In genomic region chr13:70876648-70877549, GRCm38 (mm10) we compare ENCODE assay signal across 15 mouse cellular contexts. TPM values are rescaled to one million over a fixed set of nuclear protein-coding genes. Genes with fewer than 3 reads are reported as not detected.
A peak's percentile ranks its signal among the peaks of the same experiment; 100 is the strongest.
DNase-seq lines count a peak whose midpoint lies in the region; ATAC-seq and TF ChIP-seq lines count a peak whose summit lies in the region.
"Had no signal": no experiment of that assay in that cellular context is flagged by ENCODE, and none has a peak within 500 bp of the region (broad histone marks: within the 10 kb centered on the region; RNA-seq: fewer than 3 reads in every experiment).

No protein-coding gene starts in this region.

- DNase-seq in frontal cortex, postnatal 14 days (ENCODE audit: low spot score in 2 of 2): no peak
- peak; percentile 50 for DNase-seq in intestine, embryonic 14.5 days (ENCODE audit: low spot score)
- DNase-seq in lung, embryonic 14.5 days: no peak
- no peak for DNase-seq in lung, postnatal 4 days
- peak; percentile 62 to 70 for DNase-seq in kidney, postnatal 4 days
- DNase-seq in layer of hippocampus, adult 9-11 months: no peak
- DNase-seq: adrenal gland, adult 8-10 months; cerebellum, postnatal 36 days; heart, adult 11 months; lung, adult 18-20 months had no signal

- peak; percentile 73 for ATAC-seq in frontal cortex, adult (ENCODE audit: low TSS enrichment)
- ATAC-seq in intestine, embryonic 14.5 days (replicated peaks; ENCODE audit: low FRiP score, low TSS enrichment, low read depth): 0 out of 2 replicates have a peak, but pooled peaks have one; percentile 25
- ATAC-seq in intestine, postnatal 0 days: no peak
- ATAC-seq in lung, embryonic 14.5 days (ENCODE audit: insufficient read depth): 0 out of 2 replicates have a peak, but pooled peaks have one; percentile 55
- ATAC-seq: forebrain, embryonic 13.5 days had no signal

- no peak overlapping the region for H3K9ac ChIP-seq in intestine, embryonic 14.5 days (ENCODE audit: low read length)
- H3K9ac ChIP-seq in intestine, postnatal 0 days (ENCODE audit: low read depth, low read length): no peak overlapping the region
- H3K9ac ChIP-seq in lung, embryonic 14.5 days: no peak overlapping the region
- H3K9ac ChIP-seq: embryonic facial prominence, embryonic 15.5 days; forebrain, embryonic 13.5 days; limb, embryonic 12.5 days had no signal

- WGBS in intestine, embryonic 14.5 days: 74% methylated on average over 10 of the region's 10 CpGs
- 85% methylated on average over 10 of the region's 10 CpGs for WGBS in intestine, postnatal 0 days
- 83% methylated on average over 10 of the region's 10 CpGs for WGBS in lung, embryonic 14.5 days

- no peaks in the 10 kb centered on the region for H3K9me3 ChIP-seq in intestine, embryonic 14.5 days (ENCODE audit: control insufficient read depth, low read length)
- no peaks in the 10 kb centered on the region for H3K9me3 ChIP-seq in intestine, postnatal 0 days (ENCODE audit: control insufficient read depth)
- no peaks in the 10 kb centered on the region for H3K9me3 ChIP-seq in lung, embryonic 14.5 days (ENCODE audit: low read depth, low read length)
- H3K9me3 ChIP-seq: embryonic facial prominence, embryonic 15.5 days; forebrain, embryonic 13.5 days; limb, embryonic 12.5 days had no signal

- H3K27me3 ChIP-seq in intestine, embryonic 14.5 days (replicated peaks; ENCODE audit: control insufficient read depth, insufficient read depth, low read length): no peaks in the 10 kb centered on the region
- no peaks in the 10 kb centered on the region for H3K27me3 ChIP-seq in intestine, postnatal 0 days (replicated peaks; ENCODE audit: control insufficient read depth, insufficient read depth, low read length)
- H3K27me3 ChIP-seq in lung, embryonic 14.5 days (ENCODE audit: insufficient read depth, low read length): no peaks in the 10 kb centered on the region
- H3K27me3 ChIP-seq: embryonic facial prominence, embryonic 15.5 days; limb, embryonic 12.5 days had no signal

- H3K4me2 ChIP-seq in intestine, embryonic 14.5 days (ENCODE audit: low read length): no peak overlapping the region
- no peak overlapping the region for H3K4me2 ChIP-seq in intestine, postnatal 0 days (replicated peaks; ENCODE audit: low read depth)
- no peak overlapping the region for H3K4me2 ChIP-seq in lung, embryonic 14.5 days
- H3K4me2 ChIP-seq: embryonic facial prominence, embryonic 15.5 days; forebrain, embryonic 13.5 days; limb, embryonic 12.5 days had no signal

- no peak overlapping the region for H3K4me3 ChIP-seq in intestine, embryonic 14.5 days (ENCODE audit: low read depth, low read length)
- no peak overlapping the region for H3K4me3 ChIP-seq in intestine, postnatal 0 days (ENCODE audit: low read depth, low read length)
- no peak overlapping the region for H3K4me3 ChIP-seq in lung, embryonic 14.5 days (ENCODE audit: low read depth, low read length)
- H3K4me3 ChIP-seq: embryonic facial prominence, embryonic 15.5 days; forebrain, embryonic 13.5 days; limb, embryonic 12.5 days had no signal

- no peak for TF ChIP-seq CTCF in intestine, postnatal 0 days (IDR thresholded peaks at IDR 0.05; ENCODE audit: low read depth)
- TF ChIP-seq CTCF in lung, embryonic 14.5 days (IDR thresholded peaks at IDR 0.05; ENCODE audit: low read depth): no peak

- H3K4me1 ChIP-seq in intestine, embryonic 14.5 days (replicated peaks; ENCODE audit: control insufficient read depth, insufficient read depth, low read length): peaks cover 6% of the 10 kb centered on the region; the same call in 1 of the 2 replicates
- no peaks in the 10 kb centered on the region for H3K4me1 ChIP-seq in intestine, postnatal 0 days (replicated peaks; ENCODE audit: control insufficient read depth, insufficient read depth, low read length)
- no peaks in the 10 kb centered on the region for H3K4me1 ChIP-seq in lung, embryonic 14.5 days (ENCODE audit: insufficient read depth)
- H3K4me1 ChIP-seq: embryonic facial prominence, embryonic 15.5 days; forebrain, embryonic 13.5 days; limb, embryonic 12.5 days had no signal

- H3K27ac ChIP-seq in intestine, embryonic 14.5 days (ENCODE audit: low read depth): no peak overlapping the region
- H3K27ac ChIP-seq in intestine, postnatal 0 days (ENCODE audit: low read depth, low read length): no peak overlapping the region
- H3K27ac ChIP-seq in lung, embryonic 14.5 days (ENCODE audit: low read depth): no peak overlapping the region
- H3K27ac ChIP-seq: embryonic facial prominence, embryonic 15.5 days; forebrain, embryonic 13.5 days; limb, embryonic 12.5 days had no signal

- no peaks in the 10 kb centered on the region for H3K36me3 ChIP-seq in intestine, embryonic 14.5 days (ENCODE audit: control insufficient read depth, insufficient read depth, low read length)
- H3K36me3 ChIP-seq in intestine, postnatal 0 days (ENCODE audit: control insufficient read depth, insufficient read depth): no peaks in the 10 kb centered on the region
- H3K36me3 ChIP-seq in lung, embryonic 14.5 days (ENCODE audit: insufficient read depth): no peaks in the 10 kb centered on the region
- H3K36me3 ChIP-seq: embryonic facial prominence, embryonic 15.5 days; limb, embryonic 12.5 days had no signal

RNA-seq across cellular contexts. Expression of gene Adamts16, which starts 35.3 kb away (rescaled TPM):
- polyA plus RNA-seq in intestine, embryonic 14.5 days (2014; fragmentation: Nextera tagmentation; extraction: Ambion mirVana): 1.1 and 1.5 TPM in 2 replicates
- 0.07 and 0.20 TPM in 2 replicates for polyA plus RNA-seq in intestine, postnatal 0 days (2015; fragmentation: Nextera tagmentation; extraction: Ambion mirVana)
- 0.04 and 0.07 TPM in 2 replicates for polyA plus RNA-seq in lung, embryonic 14.5 days (2014; fragmentation: Nextera tagmentation; extraction: Ambion mirVana)

Comparison
In these comparisons a context has a peak if more than half of its experiments do, and no peak if none do; other contexts are left out.
1. DNase-seq: peak in intestine, embryonic 14.5 days (single experiment) and kidney, postnatal 4 days (2 of 2); none in frontal cortex, postnatal 14 days (0 of 2), lung, embryonic 14.5 days (single experiment), lung, postnatal 4 days (0 of 2) and layer of hippocampus, adult 9-11 months (single experiment).